In genomic region chr13:6836351-6837074, GRCm38 (mm10) we compare ENCODE assay signal across 7 mouse cellular contexts.
DNase-seq lines count a peak whose midpoint lies in the region; ATAC-seq lines count a peak whose summit lies in the region.

No protein-coding gene starts in this region.

- WGBS in hindbrain, embryonic 11.5 days, result 41% methylated on average over 6 of the region's 6 CpGs

- peak; percentile 98 for ATAC-seq in common myeloid progenitor, adult 5-6 weeks (replicated peaks; ENCODE audit: low read depth, poor library complexity, severe bottlenecking)
- ATAC-seq in hindbrain, embryonic 11.5 days (ENCODE audit: low FRiP score), result peak; percentile 88

- no peaks in the 10 kb centered on the region for H3K9me3 ChIP-seq in hindbrain, embryonic 11.5 days (ENCODE audit: control insufficient read depth, low read length)

- peak; percentile 5 for DNase-seq in CD4-positive helper T cell, adult 2 months (ENCODE audit: low read depth, low spot score)
- DNase-seq in R1 (ENCODE audit: low read depth, low spot score), result peak; percentile 77
- peak; percentile 76 for DNase-seq in hindbrain, embryonic 11.5 days (ENCODE audit: low spot score)
- peak; percentile 39 for DNase-seq in layer of hippocampus, adult 9-10 months (ENCODE audit: low spot score)
- DNase-seq in lung, postnatal 36 days, result peak; percentile 41
- peak; percentile 51 for DNase-seq in right cerebral cortex, adult 18-20 months

- no peak overlapping the region for H3K4me2 ChIP-seq in hindbrain, embryonic 11.5 days (replicated peaks; ENCODE audit: low read depth, low read length)

- H3K36me3 ChIP-seq in hindbrain, embryonic 11.5 days (ENCODE audit: control insufficient read depth, insufficient read depth, low read length), result no peaks in the 10 kb centered on the region

- no peak overlapping the region for H3K27ac ChIP-seq in hindbrain, embryonic 11.5 days (ENCODE audit: low read depth, low read length)

- H3K4me1 ChIP-seq in hindbrain, embryonic 11.5 days (replicated peaks; ENCODE audit: control insufficient read depth, insufficient read depth, low read length), result no peaks in the 10 kb centered on the region

- H3K4me3 ChIP-seq in hindbrain, embryonic 11.5 days (ENCODE audit: low read depth, low read length), result no peak overlapping the region

- H3K9ac ChIP-seq in hindbrain, embryonic 11.5 days (ENCODE audit: low read depth, low read length), result no peak overlapping the region

- H3K27me3 ChIP-seq in hindbrain, embryonic 11.5 days (ENCODE audit: control insufficient read depth, insufficient read depth, low read length), result no peaks in the 10 kb centered on the region

Comparison
In these comparisons a context has a peak if more than half of its experiments do, and no peak if none do; other contexts are left out.
1. DNase-seq: peak in every context shown above with its lines; median percentile 77 in R1; 76 in hindbrain, embryonic 11.5 days; 51 in right cerebral cortex, adult 18-20 months; 41 in lung, postnatal 36 days; 39 in layer of hippocampus, adult 9-10 months; 5 in CD4-positive helper T cell, adult 2 months.